Mouse (Mus musculus): Measurements from ENCODE around the gene Itga8.

DNA sequence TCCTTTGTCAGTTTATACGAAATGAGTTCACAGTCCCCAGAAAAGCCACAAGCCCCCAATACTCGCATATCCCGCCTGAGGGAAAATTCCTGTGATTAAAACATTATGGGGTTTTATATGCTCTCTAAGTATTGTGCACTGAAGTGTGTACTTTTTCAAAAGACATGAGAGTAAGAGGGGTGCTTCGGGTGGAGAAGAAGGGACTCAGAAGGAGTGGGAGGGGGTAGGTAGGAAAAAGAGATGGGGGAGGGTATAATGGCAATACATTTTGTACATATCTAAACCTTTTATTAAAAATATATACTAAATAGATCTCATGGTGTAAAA lies 88.3 kb downstream of the Itga8 start:
- TF ChIP-seq POLR2A (IDR thresholded peaks at IDR 0.05; ENCODE audit: insufficient read depth, low read depth, low read length): no peak
- TF ChIP-seq CTCF (IDR thresholded peaks at IDR 0.05; ENCODE audit: insufficient read depth, low read depth, low read length): no peak
